Mouse (Mus musculus) layer of hippocampus, adult 2 months (tissue): ENCODE measurements around the gene Iba57. TPM values are rescaled to one million over a fixed set of nuclear protein-coding genes. Genes with fewer than 3 reads are reported as not detected.
A peak's percentile ranks its signal among the peaks of the same experiment; 100 is the strongest.
"Not testable (repeated sequence)": the region's sequence is repeated elsewhere in the genome, so short reads cannot be mapped to it uniquely, and the experiment has no call there.

Source experiments
- DNase-seq, 2 experiments: peaks; one replicate each; pipeline ENCODE4 v3.0.0; 2022; ENCODE audit warnings: low spot score in 2 of 2
- H3K27ac ChIP-seq: fragments of 200-600 bp; 2 replicates; pipeline ENCODE4 v1.8.1; 2022
- H3K4me3 ChIP-seq: fragments of 200-600 bp; 2 replicates; pipeline ENCODE4 v1.8.1; 2022; ENCODE audit warnings: mild to moderate bottlenecking
- CTCF ChIP-seq: fragments of 200-600 bp; conservative IDR thresholded peaks from 2 replicates; pipeline ENCODE4 v1.8.1; 2022; ENCODE audit warnings: antibody characterized with exemption, mild to moderate bottlenecking, moderate library complexity
- long read RNA-seq, 2 experiments: library from polyadenylated mRNA; stranded (forward); transcript quantifications; one replicate each; pipeline ENCODE4 v2.0.0; 2021; ENCODE audit warnings: borderline mapping rate in 2 of 2
- total RNA-seq, 2 experiments: library from RNA; stranded (reverse); gene quantifications; 2 replicates each; pipeline ENCODE4 v1.2.3; 2021

Iba57 gene
- 1 to 10 TPM; 7.8 to 8.7 TPM for total RNA-seq
- long read RNA-seq, experiment 1, full-length matches to known transcripts = 1 of 3 reads
- long read RNA-seq, experiment 1, partial matches to known transcripts = 1 of 3 reads
- long read RNA-seq, experiment 1, other reads (novel, unspliced or antisense) = 1 of 3 reads
- long read RNA-seq, experiment 2, partial matches to known transcripts = 0 of 1 reads
- long read RNA-seq, experiment 2, other reads (novel, unspliced or antisense) = 1 of 1 reads

- peak within 1 kb of the TSS; percentile 99 for H3K27ac ChIP-seq
- peak; percentile 64 for TF ChIP-seq CTCF
- H3K4me3 ChIP-seq = peak within 1 kb of the TSS; percentile 56
- peak; percentile 96 to 99 for DNase-seq
Observed at GRCm38 (mm10) chr11:59163255-59164236, at the start of gene Iba57. Iba57 (minus strand) TSS chr11:59163739.

- no peak overlapping the region for H3K4me3 ChIP-seq
- H3K27ac ChIP-seq = peak overlapping the region; percentile 19; the same call in 1 of the 2 replicates
- TF ChIP-seq CTCF = no peak
- DNase-seq = no peak
Observed at GRCm38 (mm10) chr11:59212892-59213494, 49.5 kb upstream of the Iba57 start.

DNA sequence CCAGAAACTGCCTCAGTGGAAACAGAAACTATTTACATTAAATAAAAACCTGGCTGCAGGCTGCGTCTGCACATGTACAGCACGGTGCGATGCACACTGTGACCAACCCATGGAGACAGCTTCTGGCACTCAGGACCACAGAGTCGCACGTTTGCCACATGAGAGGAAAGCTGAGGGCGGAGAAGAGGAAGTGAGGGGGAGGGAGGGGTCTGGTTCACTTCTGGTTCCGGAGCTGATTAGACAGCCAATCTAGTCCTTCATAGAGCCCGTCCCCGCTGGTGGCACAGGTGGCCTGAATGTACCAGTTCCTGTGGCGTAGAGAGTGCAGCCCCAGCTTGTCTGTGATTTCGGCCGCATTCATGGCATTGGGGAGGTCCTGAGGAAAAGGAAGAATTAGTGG is 48.8 kb upstream of the Iba57 start:
- not testable (repeated sequence) for H3K4me3 ChIP-seq, DNase-seq
- peak overlapping the region; percentile 8; the same call in 1 of the 2 replicates for H3K27ac ChIP-seq

GRCm38 (mm10) chr11:59211561-59211960 is 48.0 kb upstream of the Iba57 start:
- H3K27ac ChIP-seq, DNase-seq, H3K4me3 ChIP-seq: not testable (repeated sequence)

GRCm38 (mm10) chr11:59210020-59210419 is 46.5 kb upstream of the Iba57 start:
- H3K27ac ChIP-seq = no peak overlapping the region; the same call in 1 of the 2 replicates
- DNase-seq = no peak
- no peak for TF ChIP-seq CTCF
- H3K4me3 ChIP-seq = no peak overlapping the region

DNA sequence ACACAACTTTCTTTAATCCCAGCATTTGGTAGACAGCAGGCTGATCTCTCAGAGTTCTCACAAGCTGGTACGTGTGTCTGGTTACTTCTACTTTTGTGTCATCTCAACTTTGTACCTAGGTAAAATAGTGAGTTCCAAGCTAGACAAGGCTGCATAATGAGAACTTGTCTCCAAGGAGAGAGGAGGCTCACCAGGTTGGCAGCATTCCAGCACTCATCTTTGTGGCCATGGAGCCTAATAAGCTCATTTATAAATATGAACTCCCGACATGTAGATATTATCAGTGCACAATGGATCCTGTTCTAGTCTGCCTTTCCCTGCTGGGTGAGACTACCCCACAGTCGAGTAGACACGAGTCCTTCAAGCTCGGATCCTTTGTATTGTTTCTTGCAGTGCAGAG is 46.0 kb upstream of the Iba57 start:
- DNase-seq = no peak
- no peak for TF ChIP-seq CTCF
- peak overlapping the region; percentile 90 for H3K27ac ChIP-seq
- peak overlapping the region; percentile 100 for H3K4me3 ChIP-seq

GRCm38 (mm10) chr11:59209003-59209441 is 45.5 kb upstream of the Iba57 start:
- Histone ChIP-seq H3K27ac (peak overlapping the region; percentile 90), H3K4me3 (peak overlapping the region; percentile 100)
- peak in 1 of 2 experiments; percentile 35 for DNase-seq
- peak; percentile 76 for TF ChIP-seq CTCF

- Histone ChIP-seq H3K27ac (peak within 1 kb of the TSS; percentile 90), H3K4me3 (peak within 1 kb of the TSS; percentile 100)
- TF ChIP-seq CTCF = no peak
- peak; percentile 96 for DNase-seq
Observed at GRCm38 (mm10) chr11:59208153-59208831, 44.8 kb upstream of the Iba57 start, which contains the start of gene 2310033P09Rik. 2310033P09Rik (plus strand) TSS chr11:59208321.

- DNase-seq = peak; percentile 93 to 95
- Histone ChIP-seq H3K4me3 (peak within 1 kb of the TSS; percentile 93), H3K27ac (peak within 1 kb of the TSS; percentile 91)
- TF ChIP-seq CTCF = no peak
Observed at GRCm38 (mm10) chr11:59202081-59202995, 38.8 kb upstream of the Iba57 start, which contains the start of gene Mrpl55. Mrpl55 (plus strand) TSS chr11:59202486.

- DNase-seq = no peak
- Histone ChIP-seq H3K4me3 (peak overlapping the region; percentile 93), H3K27ac (peak overlapping the region; percentile 91)
- TF ChIP-seq CTCF = no peak
Observed at GRCm38 (mm10) chr11:59201216-59202002, 37.9 kb upstream of the Iba57 start.

GRCm38 (mm10) chr11:59196230-59196629 is 32.7 kb upstream of the Iba57 start:
- no peak overlapping the region for H3K4me3 ChIP-seq
- DNase-seq = no peak
- no peak for TF ChIP-seq CTCF

More at GRCm38 (mm10) chr11:59196230-59196629, 32.7 kb upstream of the Iba57 start:
- no peak overlapping the region for H3K27ac ChIP-seq
